Mouse (Mus musculus) liver, adult 2 months (tissue): ENCODE measurements at regions not wholly inside any gene's neighbourhood (a gene's known extent, or its start where the extent isn't known, plus 50 kb on each side); places are given as distances from the start of the nearest gene placed in this dataset.

Experiments
- CTCF ChIP-seq: fragments of 200-500 bp; IDR thresholded peaks from 2 replicates; pipeline ENCODE4 v1.5.1; 2011; ENCODE audit warnings: low read depth, low read length, control low read depth
- POLR2A ChIP-seq: fragments of 200-500 bp; IDR thresholded peaks from 2 replicates; pipeline ENCODE4 v1.6.1; 2011; ENCODE audit warnings: low read length, control low read depth; ENCODE audit not compliant: insufficient read depth; ENCODE audit errors: extremely low read depth

DNA sequence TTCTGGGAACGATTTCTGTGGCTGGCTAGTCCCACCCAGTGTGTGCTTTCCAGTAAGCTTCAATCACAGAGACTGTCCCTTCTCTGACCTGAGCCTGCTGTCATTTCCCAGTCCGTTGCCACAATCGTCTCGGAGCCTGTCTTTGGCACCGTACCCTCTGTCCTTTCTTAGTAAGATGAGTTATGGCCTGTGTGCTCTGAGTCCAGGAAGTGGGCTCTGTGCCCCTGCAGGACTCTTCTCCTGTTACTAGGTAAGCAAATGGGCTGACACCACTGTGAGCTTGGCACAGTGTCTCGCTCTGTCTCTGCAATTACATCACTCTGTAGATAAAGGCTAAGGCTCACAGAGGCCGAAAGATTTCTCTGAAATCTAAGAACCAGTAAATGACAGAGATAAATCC lies 63.3 kb upstream of the Otud4 start:
- no peak for TF ChIP-seq CTCF
- TF ChIP-seq POLR2A, result no peak
